Mouse (Mus musculus): Measurements from ENCODE around the gene Ttll3. TPM values are rescaled to one million over a fixed set of nuclear protein-coding genes. Genes with fewer than 3 reads are reported as not detected.

Ttll3 gene
- polyA plus RNA-seq, 1 experiment from 2014 or later, result 1.5 TPM

DNA sequence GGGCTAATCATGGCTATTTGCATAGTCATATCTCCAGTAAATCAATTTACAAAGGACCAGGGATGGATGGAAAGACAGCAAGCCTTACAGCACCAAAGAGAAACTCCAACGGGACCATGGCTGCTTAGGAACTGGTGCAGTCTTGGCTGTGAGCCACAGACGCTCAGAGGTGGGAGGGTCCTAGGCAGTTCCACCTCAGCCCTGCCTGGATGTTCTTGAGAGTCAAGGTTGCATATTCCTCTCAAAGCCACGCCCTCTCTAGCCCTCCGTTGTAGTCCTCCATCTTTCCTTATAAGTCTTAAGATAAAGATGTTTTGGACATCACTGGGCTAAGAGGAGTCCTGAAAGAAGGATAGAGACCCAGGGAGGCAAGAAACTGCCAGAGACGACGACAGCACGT, 75.0 kb downstream of the Ttll3 start:
- Histone ChIP-seq H3K4me3 (ENCODE audit: low read depth, low read length) (no peak overlapping the region), H3K27me3 (ENCODE audit: control insufficient read depth, insufficient read depth, low read length) (peaks cover 10% of the 10 kb centered on the region)
- 64% methylated on average over 7 of the region's 7 CpGs for WGBS (ENCODE audit: insufficient replicate concordance)

More for the DNA sequence above, 75.0 kb downstream of the Ttll3 start:
- Histone ChIP-seq H3K9me3 (replicated peaks; ENCODE audit: control insufficient read depth, low read length) (no peaks in the 10 kb centered on the region), H3K36me3 (ENCODE audit: control insufficient read depth, insufficient read depth, low read length) (no peaks in the 10 kb centered on the region), H3K4me1 (ENCODE audit: control insufficient read depth, insufficient read depth, low read length) (peaks cover under 1% of the 10 kb centered on the region; the same call in 1 of the 2 replicates), H3K9ac (ENCODE audit: low read depth, low read length) (no peak overlapping the region), H3K4me2 (no peak overlapping the region), H3K27ac (ENCODE audit: low read depth, low read length) (no peak overlapping the region)
- no peak for ATAC-seq (replicated peaks; ENCODE audit: insufficient number of reproducible peaks, low FRiP score, low TSS enrichment)

Small RNAs within 50 kb of the gene (microRNA-seq; reads per million reads assigned to microRNA genes)
- not detected for gene Gm24387 (ENCODE audit: borderline number of aligned reads)

Other genes with a start within 250 kb of the Ttll3 start
- 0.23 and 0.39 TPM in 2 replicates for gene Lhfpl4, start 193.9 kb upstream of the Ttll3 start, polyA plus RNA-seq (2014; fragmentation: Nextera tagmentation; extraction: Ambion mirVana)
- gene Mtmr14, start 151.4 kb upstream of the Ttll3 start, polyA plus RNA-seq (2014; fragmentation: Nextera tagmentation; extraction: Ambion mirVana), result 24.3 and 28.1 TPM in 2 replicates
- 0.11 and 0.15 TPM in 2 replicates for gene Cpne9, start 107.0 kb upstream of the Ttll3 start, polyA plus RNA-seq (2014; fragmentation: Nextera tagmentation; extraction: Ambion mirVana)
- gene Brpf1, start 82.1 kb upstream of the Ttll3 start, polyA plus RNA-seq (2014; fragmentation: Nextera tagmentation; extraction: Ambion mirVana), result 11.0 and 14.6 TPM in 2 replicates
- gene Ogg1, start 62.3 kb upstream of the Ttll3 start, polyA plus RNA-seq (2014; fragmentation: Nextera tagmentation; extraction: Ambion mirVana), result 10.6 and 11.6 TPM in 2 replicates
- gene Camk1, start 45.3 kb upstream of the Ttll3 start, polyA plus RNA-seq (2014; fragmentation: Nextera tagmentation; extraction: Ambion mirVana), result 106 and 109 TPM in 2 replicates
- gene Tada3, start 11.4 kb upstream of the Ttll3 start, polyA plus RNA-seq (2014; fragmentation: Nextera tagmentation; extraction: Ambion mirVana), result 43.3 and 44.8 TPM in 2 replicates
- 166 and 179 TPM in 2 replicates for gene Arpc4, start 11.1 kb upstream of the Ttll3 start, polyA plus RNA-seq (2014; fragmentation: Nextera tagmentation; extraction: Ambion mirVana)
- gene Rpusd3, start 30.1 kb downstream of the Ttll3 start, polyA plus RNA-seq (2014; fragmentation: Nextera tagmentation; extraction: Ambion mirVana), result 15.9 and 21.2 TPM in 2 replicates
- not detected in 2 replicates for gene Cidec, start 46.5 kb downstream of the Ttll3 start, polyA plus RNA-seq (2014; fragmentation: Nextera tagmentation; extraction: Ambion mirVana)
- 58.9 and 65.8 TPM in 2 replicates for gene Jagn1, start 53.3 kb downstream of the Ttll3 start, polyA plus RNA-seq (2014; fragmentation: Nextera tagmentation; extraction: Ambion mirVana)
- 0.72 TPM in 2 replicates for gene Il17re, start 69.2 kb downstream of the Ttll3 start, polyA plus RNA-seq (2014; fragmentation: Nextera tagmentation; extraction: Ambion mirVana)
- 2.6 and 3.1 TPM in 2 replicates for gene Il17rc, start 82.2 kb downstream of the Ttll3 start, polyA plus RNA-seq (2014; fragmentation: Nextera tagmentation; extraction: Ambion mirVana)
- 31.1 and 37.2 TPM in 2 replicates for gene Creld1, start 94.0 kb downstream of the Ttll3 start, polyA plus RNA-seq (2014; fragmentation: Nextera tagmentation; extraction: Ambion mirVana)
- 0.23 and 0.27 TPM in 2 replicates for gene Prrt3, start 112.7 kb downstream of the Ttll3 start, polyA plus RNA-seq (2014; fragmentation: Nextera tagmentation; extraction: Ambion mirVana)
- gene Emc3, start 142.4 kb downstream of the Ttll3 start, polyA plus RNA-seq (2014; fragmentation: Nextera tagmentation; extraction: Ambion mirVana), result 79.5 and 83.4 TPM in 2 replicates
- gene Fancd2, start 142.4 kb downstream of the Ttll3 start, polyA plus RNA-seq (2014; fragmentation: Nextera tagmentation; extraction: Ambion mirVana), result 11.5 and 12.6 TPM in 2 replicates
- gene Fancd2os, start 211.5 kb downstream of the Ttll3 start, polyA plus RNA-seq (2014; fragmentation: Nextera tagmentation; extraction: Ambion mirVana), result 0.41 and 0.57 TPM in 2 replicates
- 186 and 188 TPM in 2 replicates for gene Brk1, start 215.5 kb downstream of the Ttll3 start, polyA plus RNA-seq (2014; fragmentation: Nextera tagmentation; extraction: Ambion mirVana)
- gene Vhl, start 234.7 kb downstream of the Ttll3 start, polyA plus RNA-seq (2014; fragmentation: Nextera tagmentation; extraction: Ambion mirVana), result 31.2 and 40.9 TPM in 2 replicates
- 6.7 and 7.2 TPM in 2 replicates for gene Irak2, start 249.2 kb downstream of the Ttll3 start, polyA plus RNA-seq (2014; fragmentation: Nextera tagmentation; extraction: Ambion mirVana)